In genomic region chr4:152165036-152165931, GRCm38 (mm10) we compare ENCODE assay signal across 8 mouse cellular contexts. TPM values are rescaled to one million over a fixed set of nuclear protein-coding genes. Genes with fewer than 3 reads are reported as not detected.
DNase-seq lines count a peak whose midpoint lies in the region; ATAC-seq and TF ChIP-seq lines count a peak whose summit lies in the region.

No protein-coding gene starts in this region.

- H3K36me3 ChIP-seq in neural tube, embryonic 15.5 days, result no peaks in the 10 kb centered on the region
- H3K36me3 ChIP-seq in lung, embryonic 14.5 days (ENCODE audit: insufficient read depth), result no peaks in the 10 kb centered on the region
- H3K36me3 ChIP-seq in small intestine, adult 2 months (ENCODE audit: control insufficient read depth, insufficient read depth, low read length), result no peaks in the 10 kb centered on the region

- H3K4me2 ChIP-seq in neural tube, embryonic 15.5 days, result no peak overlapping the region
- no peak overlapping the region for H3K4me2 ChIP-seq in lung, embryonic 14.5 days

- WGBS in neural tube, embryonic 15.5 days, result 17% methylated on average over 22 of the region's 22 CpGs
- 23% methylated on average over 22 of the region's 22 CpGs for whole genome bisulfite sequencing in lung, embryonic 14.5 days
- 14% methylated on average over 22 of the region's 22 CpGs for WGBS in small intestine, adult 2 months

- DNase-seq in neural tube, embryonic 10.5 days (ENCODE audit: extremely low spot score, low spot score), result peak; percentile 79
- peak; percentile 73 to 85 for DNase-seq in adrenal gland, postnatal 36 days
- peak; percentile 67 for DNase-seq in kidney, adult 9 months
- DNase-seq in lung, embryonic 14.5 days, result peak; percentile 76
- DNase-seq in MN1 (ENCODE audit: low spot score), result no peak

- H3K4me1 ChIP-seq in neural tube, embryonic 15.5 days, result peaks cover 7% of the 10 kb centered on the region; the same call in 1 of the 2 replicates
- no peaks in the 10 kb centered on the region for H3K4me1 ChIP-seq in lung, embryonic 14.5 days (ENCODE audit: insufficient read depth)
- peaks cover 25% of the 10 kb centered on the region for H3K4me1 ChIP-seq in small intestine, adult 2 months (ENCODE audit: control insufficient read depth, insufficient read depth, insufficient read length, low read length)

- peak; percentile 96 for TF ChIP-seq CTCF in lung, embryonic 14.5 days (IDR thresholded peaks at IDR 0.05; ENCODE audit: low read depth)
- TF ChIP-seq CTCF in small intestine, adult 2 months (IDR thresholded peaks at IDR 0.05; ENCODE audit: extremely low read depth, insufficient read length, insufficient replicate concordance, low read depth, low read length), result peak; percentile 94

- H3K27me3 ChIP-seq in neural tube, embryonic 15.5 days (replicated peaks), result peaks cover 34% of the 10 kb centered on the region
- peaks cover 22% of the 10 kb centered on the region for H3K27me3 ChIP-seq in lung, embryonic 14.5 days (ENCODE audit: insufficient read depth, low read length)
- no peaks in the 10 kb centered on the region for H3K27me3 ChIP-seq in small intestine, adult 2 months (ENCODE audit: control insufficient read depth, insufficient read depth, low read length)

- H3K4me3 ChIP-seq in neural tube, embryonic 15.5 days (replicated peaks), result no peak overlapping the region
- no peak overlapping the region for H3K4me3 ChIP-seq in lung, embryonic 14.5 days (ENCODE audit: low read depth, low read length)
- H3K4me3 ChIP-seq in small intestine, adult 2 months (ENCODE audit: low read depth, low read length), result peak overlapping the region; percentile 35

- H3K9me3 ChIP-seq in neural tube, embryonic 15.5 days (replicated peaks), result no peaks in the 10 kb centered on the region
- no peaks in the 10 kb centered on the region for H3K9me3 ChIP-seq in lung, embryonic 14.5 days (ENCODE audit: low read depth, low read length)

- no peak for TF ChIP-seq POLR2A in small intestine, adult 2 months (IDR thresholded peaks at IDR 0.05; ENCODE audit: low read depth, low read length)

- H3K9ac ChIP-seq in neural tube, embryonic 15.5 days (replicated peaks), result no peak overlapping the region
- no peak overlapping the region for H3K9ac ChIP-seq in lung, embryonic 14.5 days

- no peak for ATAC-seq in neural tube, embryonic 15.5 days (ENCODE audit: low FRiP score)
- peak; percentile 75 for ATAC-seq in erythroblast, adult 5-6 weeks (replicated peaks; ENCODE audit: low FRiP score, poor library complexity, severe bottlenecking)
- ATAC-seq in lung, embryonic 14.5 days (ENCODE audit: insufficient read depth), result peak; percentile 39; the same call in 1 of the 2 replicates

- no peak overlapping the region for H3K27ac ChIP-seq in neural tube, embryonic 15.5 days (replicated peaks)
- H3K27ac ChIP-seq in lung, embryonic 14.5 days (ENCODE audit: low read depth), result no peak overlapping the region
- peak overlapping the region; percentile 41; the same call in 1 of the 2 replicates for H3K27ac ChIP-seq in small intestine, adult 2 months (ENCODE audit: insufficient read depth, low read depth, low read length)

RNA-seq across cellular contexts. Expression of gene Hes2, which starts 6.6 kb away (rescaled TPM):
- not detected in 2 replicates for polyA plus RNA-seq in neural tube, embryonic 15.5 days (2015; fragmentation: Nextera tagmentation; extraction: Ambion mirVana)
- total RNA-seq in adrenal gland, postnatal 36 days (2021), result not detected
- not detected in 2 replicates for total RNA-seq in erythroblast, adult 5-6 weeks (2015; ENCODE audit: low replicate concordance)
- total RNA-seq in erythroblast, adult 5-6 weeks (2017; ENCODE audit: low replicate concordance), result not detected in 2 replicates
- polyA plus RNA-seq in lung, embryonic 14.5 days (2014; fragmentation: Nextera tagmentation; extraction: Ambion mirVana), result 0.18 TPM in 1 of 2 replicates, not detected in the other
- polyA plus RNA-seq in small intestine, adult 2 months (2012; rRNA removed), result 8.3 and 51.7 TPM in 2 replicates

RNA-seq across cellular contexts. Expression of gene Acot7, which starts 12.7 kb away (rescaled TPM):
- 402 and 456 TPM in 2 replicates for polyA plus RNA-seq in neural tube, embryonic 15.5 days (2015; fragmentation: Nextera tagmentation; extraction: Ambion mirVana)
- 10 to 100 TPM; 37.1 to 53.6 TPM for total RNA-seq in adrenal gland, postnatal 36 days (2021)
- 15.3 and 19.4 TPM in 2 replicates for total RNA-seq in erythroblast, adult 5-6 weeks (2015; ENCODE audit: low replicate concordance)
- 5.2 and 9.7 TPM in 2 replicates for total RNA-seq in erythroblast, adult 5-6 weeks (2017; ENCODE audit: low replicate concordance)
- polyA plus RNA-seq in lung, embryonic 14.5 days (2014; fragmentation: Nextera tagmentation; extraction: Ambion mirVana), result 50.3 and 55.8 TPM in 2 replicates
- 30.0 and 33.4 TPM in 2 replicates for polyA plus RNA-seq in small intestine, adult 2 months (2012; rRNA removed)

RNA-seq across cellular contexts. Expression of gene Espn, which starts 13.1 kb away (rescaled TPM):
- polyA plus RNA-seq in neural tube, embryonic 15.5 days (2015; fragmentation: Nextera tagmentation; extraction: Ambion mirVana), result 0.31 and 3.3 TPM in 2 replicates
- 1 to 10 TPM; 1.2 to 1.5 TPM for total RNA-seq in adrenal gland, postnatal 36 days (2021)
- not detected in 2 replicates for total RNA-seq in erythroblast, adult 5-6 weeks (2015; ENCODE audit: low replicate concordance)
- total RNA-seq in erythroblast, adult 5-6 weeks (2017; ENCODE audit: low replicate concordance), result 0.34 and 0.42 TPM in 2 replicates
- polyA plus RNA-seq in lung, embryonic 14.5 days (2014; fragmentation: Nextera tagmentation; extraction: Ambion mirVana), result 11.5 and 11.6 TPM in 2 replicates
- polyA plus RNA-seq in small intestine, adult 2 months (2012; rRNA removed), result 124 and 572 TPM in 2 replicates

RNA-seq across cellular contexts. Expression of gene Tnfrsf25, which starts 49.5 kb away (rescaled TPM):
- polyA plus RNA-seq in neural tube, embryonic 15.5 days (2015; fragmentation: Nextera tagmentation; extraction: Ambion mirVana), result 1.2 and 2.4 TPM in 2 replicates
- 1 to 10 TPM; 1.7 to 3.0 TPM for total RNA-seq in adrenal gland, postnatal 36 days (2021)
- not detected in 2 replicates for total RNA-seq in erythroblast, adult 5-6 weeks (2015; ENCODE audit: low replicate concordance)
- total RNA-seq in erythroblast, adult 5-6 weeks (2017; ENCODE audit: low replicate concordance), result not detected in 2 replicates
- polyA plus RNA-seq in lung, embryonic 14.5 days (2014; fragmentation: Nextera tagmentation; extraction: Ambion mirVana), result 0.75 and 0.77 TPM in 2 replicates
- polyA plus RNA-seq in small intestine, adult 2 months (2012; rRNA removed), result 1.9 and 3.8 TPM in 2 replicates
